Mouse (Mus musculus): ENCODE results near the gene Gnb1. TPM values are rescaled to one million over a fixed set of nuclear protein-coding genes. Genes with fewer than 3 reads are reported as not detected.

The Gnb1 gene
- polyA plus RNA-seq, 1 experiment from 2014 or later, result 376 TPM

DNA sequence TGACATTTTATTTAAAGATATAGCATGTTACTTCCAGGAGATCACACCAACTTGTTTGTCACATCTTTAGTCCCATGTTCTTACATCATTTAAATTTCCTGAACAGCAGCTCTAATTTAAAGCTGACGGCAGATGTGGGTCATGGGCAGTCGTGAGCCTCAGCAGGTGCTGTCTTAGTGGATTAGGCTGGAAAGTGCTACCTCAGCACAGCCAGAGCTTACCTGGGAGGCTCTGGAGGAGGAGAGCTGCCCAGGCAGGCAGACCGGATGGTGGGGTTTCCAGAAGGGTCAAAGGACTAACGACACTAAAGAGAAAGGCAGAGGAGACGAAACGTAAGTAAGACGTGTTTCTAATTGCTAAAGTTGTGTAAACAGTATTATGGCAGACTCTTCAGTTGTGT is 31.2 kb downstream of the Gnb1 start:
- TF ChIP-seq CTCF (IDR thresholded peaks at IDR 0.05; ENCODE audit: low read depth), result no peak
- no peak overlapping the region for H3K9ac ChIP-seq (ENCODE audit: low read depth, low read length)
- no peaks in the 10 kb centered on the region for H3K9me3 ChIP-seq (replicated peaks; ENCODE audit: low read length)
- 40% methylated on average over 7 of the region's 7 CpGs for WGBS
- no peak for ATAC-seq (replicated peaks; ENCODE audit: low FRiP score, low read depth)
- H3K27ac ChIP-seq, result no peak overlapping the region
- peaks cover 9% of the 10 kb centered on the region; the same call in 1 of the 2 replicates for H3K4me1 ChIP-seq (replicated peaks; ENCODE audit: insufficient read depth, low read length)
- H3K36me3 ChIP-seq (ENCODE audit: insufficient read depth, low read length), result no peaks in the 10 kb centered on the region
- H3K27me3 ChIP-seq (ENCODE audit: insufficient read depth, low read length), result no peaks in the 10 kb centered on the region
- H3K4me2 ChIP-seq (ENCODE audit: low read length), result no peak overlapping the region
- no peak for DNase-seq (ENCODE audit: low spot score)
- H3K4me3 ChIP-seq (replicated peaks; ENCODE audit: low read depth, low read length), result no peak overlapping the region

DNA sequence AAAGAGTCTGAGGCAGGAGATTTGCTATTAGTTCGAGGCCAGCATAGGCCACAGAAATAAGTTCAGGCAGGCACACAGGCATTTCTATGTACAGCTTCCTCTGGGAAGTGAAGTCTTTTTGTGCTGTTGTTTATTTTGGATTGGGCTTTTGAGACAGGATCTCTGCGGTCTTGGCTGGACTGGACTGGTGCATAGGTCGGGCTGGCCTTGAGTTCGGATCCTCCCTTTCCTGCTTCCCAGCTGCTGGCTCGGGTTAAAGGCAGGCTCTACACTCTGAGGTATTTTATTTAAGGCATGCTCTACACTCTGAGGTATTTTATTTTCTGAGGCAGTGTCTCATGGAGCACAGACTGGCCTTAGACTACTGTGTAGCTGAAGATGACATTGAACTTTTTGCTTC is 34.6 kb downstream of the Gnb1 start:
- Histone ChIP-seq H3K9me3 (replicated peaks; ENCODE audit: low read length) (no peaks in the 10 kb centered on the region), H3K4me3 (replicated peaks; ENCODE audit: low read depth, low read length) (no peak overlapping the region), H3K9ac (ENCODE audit: low read depth, low read length) (no peak overlapping the region), H3K27ac (no peak overlapping the region), H3K4me1 (replicated peaks; ENCODE audit: insufficient read depth, low read length) (peaks cover 9% of the 10 kb centered on the region; the same call in 1 of the 2 replicates), H3K36me3 (ENCODE audit: insufficient read depth, low read length) (peaks cover 10% of the 10 kb centered on the region; the same call in 1 of the 2 replicates), H3K27me3 (ENCODE audit: insufficient read depth, low read length) (no peaks in the 10 kb centered on the region), H3K4me2 (ENCODE audit: low read length) (no peak overlapping the region)
- WGBS, result 60% methylated on average over 5 of the region's 5 CpGs
- ATAC-seq (replicated peaks; ENCODE audit: low FRiP score, low read depth) (no peak), DNase-seq (ENCODE audit: low spot score) (no peak)
- TF ChIP-seq CTCF (IDR thresholded peaks at IDR 0.05; ENCODE audit: low read depth), result no peak

DNA sequence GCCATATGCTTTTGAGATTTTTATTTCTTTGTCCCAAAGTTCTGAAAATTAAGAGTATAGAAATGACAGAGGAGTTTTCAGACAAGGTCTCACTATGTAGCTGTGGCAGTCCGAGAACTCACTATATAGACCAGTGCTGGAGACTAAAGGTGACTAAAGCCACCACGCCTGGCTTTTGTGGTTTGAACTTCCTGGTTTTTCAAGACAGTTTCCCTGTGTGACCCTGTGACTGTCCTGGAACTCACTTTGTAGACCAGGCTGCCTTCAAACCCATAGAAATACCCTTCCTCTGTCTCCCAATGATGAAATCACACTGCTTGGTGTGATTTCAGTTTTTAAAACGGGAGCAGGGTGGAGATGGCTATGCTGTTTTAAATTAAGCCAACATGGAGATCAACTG is 38.1 kb downstream of the Gnb1 start:
- H3K36me3 ChIP-seq (ENCODE audit: insufficient read depth, low read length), result peaks cover 28% of the 10 kb centered on the region; the same call in 1 of the 2 replicates
- no peak for TF ChIP-seq CTCF (IDR thresholded peaks at IDR 0.05; ENCODE audit: low read depth)
- no peak overlapping the region for H3K9ac ChIP-seq (ENCODE audit: low read depth, low read length)
- H3K4me3 ChIP-seq (replicated peaks; ENCODE audit: low read depth, low read length), result no peak overlapping the region
- no peak for DNase-seq (ENCODE audit: low spot score)
- ATAC-seq (replicated peaks; ENCODE audit: low FRiP score, low read depth), result no peak
- no peak overlapping the region for H3K4me2 ChIP-seq (ENCODE audit: low read length)
- H3K9me3 ChIP-seq (replicated peaks; ENCODE audit: low read length), result no peaks in the 10 kb centered on the region
- WGBS, result 91% methylated on average over 3 of the region's 3 CpGs
- no peak overlapping the region for H3K27ac ChIP-seq
- H3K4me1 ChIP-seq (replicated peaks; ENCODE audit: insufficient read depth, low read length), result no peaks in the 10 kb centered on the region
- H3K27me3 ChIP-seq (ENCODE audit: insufficient read depth, low read length), result no peaks in the 10 kb centered on the region

DNA sequence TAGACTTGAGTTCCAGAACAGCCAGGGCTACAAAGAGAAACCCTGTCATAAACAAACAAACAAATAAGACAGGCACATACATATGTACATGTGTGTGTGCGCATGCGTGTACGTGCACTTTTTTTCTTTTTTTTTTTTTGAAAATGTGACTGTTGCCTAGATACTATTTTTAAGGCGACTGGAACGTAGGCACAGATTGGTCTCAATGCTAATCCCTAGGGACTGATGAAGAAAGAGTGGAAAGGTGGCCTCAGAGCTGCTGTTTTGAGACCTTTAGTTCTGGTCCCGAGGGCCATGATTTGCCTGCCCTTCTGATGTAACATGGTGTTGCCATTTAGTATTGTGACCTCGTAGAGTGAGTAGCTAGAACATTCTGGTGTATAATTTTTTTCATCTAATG is 58.8 kb downstream of the Gnb1 start:
- Histone ChIP-seq H3K4me1 (replicated peaks; ENCODE audit: insufficient read depth, low read length) (no peaks in the 10 kb centered on the region), H3K27ac (no peak overlapping the region), H3K4me3 (replicated peaks; ENCODE audit: low read depth, low read length) (no peak overlapping the region), H3K4me2 (ENCODE audit: low read length) (no peak overlapping the region), H3K9ac (ENCODE audit: low read depth, low read length) (no peak overlapping the region), H3K36me3 (ENCODE audit: insufficient read depth, low read length) (peaks cover 54% of the 10 kb centered on the region), H3K27me3 (ENCODE audit: insufficient read depth, low read length) (no peaks in the 10 kb centered on the region), H3K9me3 (replicated peaks; ENCODE audit: low read length) (no peaks in the 10 kb centered on the region)
- WGBS, result 86% methylated on average over 7 of the region's 7 CpGs
- no peak for DNase-seq (ENCODE audit: low spot score)
- no peak for TF ChIP-seq CTCF (IDR thresholded peaks at IDR 0.05; ENCODE audit: low read depth)
- ATAC-seq (replicated peaks; ENCODE audit: low FRiP score, low read depth), result no peak

DNA sequence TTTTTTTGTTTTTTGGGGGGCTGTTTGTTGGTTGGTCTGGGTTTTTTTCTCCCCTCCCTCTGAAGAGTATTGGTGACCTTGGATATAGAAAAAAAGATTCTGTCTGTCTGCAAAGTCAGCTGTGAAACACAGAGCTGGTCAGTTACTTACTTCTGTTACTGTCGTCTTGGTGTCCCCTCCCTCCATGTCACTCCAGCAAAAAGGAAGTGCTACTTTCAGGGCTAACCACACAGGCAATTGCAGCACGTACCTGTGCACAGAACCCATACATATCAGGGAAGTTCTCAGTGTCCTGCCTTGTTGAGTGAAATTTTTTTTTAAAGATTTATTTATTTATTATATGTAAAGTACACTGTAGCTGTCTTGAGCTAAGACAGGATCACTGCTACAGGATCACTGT is 59.3 kb downstream of the Gnb1 start:
- WGBS, result 70% methylated on average over 2 of the region's 2 CpGs

DNA sequence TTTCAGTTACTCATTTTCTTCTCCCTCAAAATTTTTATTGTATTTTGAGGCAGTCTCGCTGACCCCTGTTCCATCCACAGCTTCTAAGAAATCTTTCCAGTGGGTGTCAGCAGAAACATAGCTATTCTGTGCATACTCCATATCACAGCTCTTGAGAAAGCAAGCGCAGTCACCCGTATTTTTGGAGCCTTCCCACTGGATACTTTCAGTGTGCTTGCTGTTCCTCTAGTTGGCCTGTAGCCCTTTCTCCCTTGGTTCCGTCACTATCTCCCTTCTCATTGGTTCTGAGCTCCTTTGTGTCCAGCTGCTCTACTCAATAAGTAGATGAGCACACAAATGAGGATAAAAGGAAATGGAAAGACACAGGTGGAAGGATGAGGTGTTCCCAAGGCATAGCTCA is 59.9 kb downstream of the Gnb1 start:
- Histone ChIP-seq H3K4me1 (replicated peaks; ENCODE audit: insufficient read depth, low read length) (no peaks in the 10 kb centered on the region), H3K27ac (no peak overlapping the region), H3K27me3 (ENCODE audit: insufficient read depth, low read length) (no peaks in the 10 kb centered on the region), H3K9me3 (replicated peaks; ENCODE audit: low read length) (no peaks in the 10 kb centered on the region), H3K4me2 (ENCODE audit: low read length) (no peak overlapping the region), H3K9ac (ENCODE audit: low read depth, low read length) (no peak overlapping the region), H3K4me3 (replicated peaks; ENCODE audit: low read depth, low read length) (no peak overlapping the region), H3K36me3 (ENCODE audit: insufficient read depth, low read length) (peaks cover 60% of the 10 kb centered on the region)
- DNase-seq (ENCODE audit: low spot score) (no peak), ATAC-seq (replicated peaks; ENCODE audit: low FRiP score, low read depth) (no peak)
- TF ChIP-seq CTCF (IDR thresholded peaks at IDR 0.05; ENCODE audit: low read depth), result no peak
- 89% methylated on average over 4 of the region's 4 CpGs for WGBS

More for the DNA sequence above, 59.3 kb downstream of the Gnb1 start:
- DNase-seq (ENCODE audit: low spot score), result no peak
- H3K9ac ChIP-seq (ENCODE audit: low read depth, low read length), result no peak overlapping the region
- no peaks in the 10 kb centered on the region for H3K4me1 ChIP-seq (replicated peaks; ENCODE audit: insufficient read depth, low read length)
- no peak overlapping the region for H3K4me2 ChIP-seq (ENCODE audit: low read length)
- peaks cover 59% of the 10 kb centered on the region for H3K36me3 ChIP-seq (ENCODE audit: insufficient read depth, low read length)
- H3K9me3 ChIP-seq (replicated peaks; ENCODE audit: low read length), result no peaks in the 10 kb centered on the region
- no peak overlapping the region for H3K4me3 ChIP-seq (replicated peaks; ENCODE audit: low read depth, low read length)
- TF ChIP-seq CTCF (IDR thresholded peaks at IDR 0.05; ENCODE audit: low read depth), result no peak
- no peaks in the 10 kb centered on the region for H3K27me3 ChIP-seq (ENCODE audit: insufficient read depth, low read length)
- ATAC-seq (replicated peaks; ENCODE audit: low FRiP score, low read depth), result no peak
- no peak overlapping the region for H3K27ac ChIP-seq

DNA sequence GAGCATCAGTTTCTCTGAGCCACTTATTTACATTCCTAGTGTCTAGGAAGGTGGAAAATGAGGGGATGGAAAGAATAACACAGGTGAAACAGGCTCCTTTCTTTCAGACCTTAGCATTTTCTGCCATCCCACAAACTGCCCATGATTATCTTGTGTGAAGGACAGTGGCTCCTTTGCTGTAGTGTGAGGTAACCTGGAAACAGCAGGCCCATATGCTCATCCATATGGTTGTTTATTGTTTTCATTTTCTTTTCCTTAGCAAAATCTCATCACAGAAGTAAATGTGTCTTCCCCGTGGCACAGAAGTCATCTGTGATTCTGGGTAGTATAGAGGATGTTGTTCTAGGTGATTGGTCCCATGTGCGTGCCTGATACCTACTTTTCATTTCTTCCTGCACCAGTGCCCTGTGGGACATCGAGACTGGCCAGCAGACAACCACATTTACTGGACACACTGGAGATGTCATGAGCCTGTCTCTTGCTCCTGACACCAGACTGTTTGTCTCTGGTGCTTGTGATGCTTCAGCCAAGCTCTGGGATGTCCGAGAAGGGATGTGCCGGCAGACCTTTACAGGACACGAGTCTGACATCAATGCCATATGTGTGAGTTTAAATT is 61.9 kb downstream of the Gnb1 start:
- Histone ChIP-seq H3K9me3 (replicated peaks; ENCODE audit: low read length) (no peaks in the 10 kb centered on the region), H3K9ac (ENCODE audit: low read depth, low read length) (no peak overlapping the region), H3K4me3 (replicated peaks; ENCODE audit: low read depth, low read length) (no peak overlapping the region), H3K27me3 (ENCODE audit: insufficient read depth, low read length) (no peaks in the 10 kb centered on the region), H3K36me3 (ENCODE audit: insufficient read depth, low read length) (peaks cover 75% of the 10 kb centered on the region), H3K4me1 (replicated peaks; ENCODE audit: insufficient read depth, low read length) (no peaks in the 10 kb centered on the region), H3K27ac (no peak overlapping the region), H3K4me2 (ENCODE audit: low read length) (no peak overlapping the region)
- ATAC-seq (replicated peaks; ENCODE audit: low FRiP score, low read depth) (no peak), DNase-seq (ENCODE audit: low spot score) (no peak)
- TF ChIP-seq CTCF (IDR thresholded peaks at IDR 0.05; ENCODE audit: low read depth), result no peak
- 93% methylated on average over 6 of the region's 6 CpGs for WGBS

Measured in kidney, postnatal 0 days (tissue).